ENCODE assay signal across 10 mouse cellular contexts in the genomic region with DNA sequence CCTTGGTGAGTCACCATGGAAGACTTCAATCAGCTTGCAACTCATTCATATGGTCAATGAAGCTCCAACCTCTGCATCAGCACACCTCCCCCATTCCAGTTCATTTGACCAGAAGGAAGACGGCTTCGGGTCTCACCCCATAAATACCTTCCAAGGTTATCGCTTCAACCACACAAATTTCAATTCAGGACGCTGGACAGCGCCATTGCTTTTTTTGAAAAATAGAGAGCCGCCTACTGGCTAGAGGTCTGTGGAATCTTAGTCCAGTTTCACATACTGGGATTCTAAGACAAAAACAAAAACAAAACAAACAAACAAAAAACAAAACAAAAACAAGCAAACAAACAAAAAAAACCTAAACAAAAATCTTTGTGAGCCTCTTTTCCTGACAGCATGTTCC. TPM values are rescaled to one million over a fixed set of nuclear protein-coding genes. Genes with fewer than 3 reads are reported as not detected.
A peak's percentile ranks its signal among the peaks of the same experiment; 100 is the strongest.
DNase-seq lines count a peak whose midpoint lies in the region; ATAC-seq and TF ChIP-seq lines count a peak whose summit lies in the region.
"Had no signal": no experiment of that assay in that cellular context is flagged by ENCODE, and none has a peak within 500 bp of the region (broad histone marks: within the 10 kb centered on the region; RNA-seq: fewer than 3 reads in every experiment).

No protein-coding gene starts in this region.

- H3K4me3 ChIP-seq in heart, embryonic 11.5 days (ENCODE audit: low read depth, low read length): no peak overlapping the region
- H3K4me3 ChIP-seq in midbrain, embryonic 10.5 days: no peak overlapping the region
- no peak overlapping the region for H3K4me3 ChIP-seq in midbrain, embryonic 14.5 days (replicated peaks; ENCODE audit: low read depth, low read length)
- H3K4me3 ChIP-seq: erythroblast, embryonic 14.5 days; lung, embryonic 15.5 days had no signal

- no peak for TF ChIP-seq POLR2A in brain, embryonic 14.5 days (IDR thresholded peaks at IDR 0.05; ENCODE audit: borderline replicate concordance, extremely low read depth, insufficient read depth, insufficient read length, poor library complexity, severe bottlenecking)

- H3K9ac ChIP-seq in heart, embryonic 11.5 days (ENCODE audit: low read depth, low read length): no peak overlapping the region
- H3K9ac ChIP-seq in midbrain, embryonic 14.5 days (replicated peaks; ENCODE audit: low read length): no peak overlapping the region
- H3K9ac ChIP-seq: lung, embryonic 15.5 days had no signal

- H3K9me3 ChIP-seq in heart, embryonic 11.5 days (replicated peaks; ENCODE audit: control insufficient read depth, low read length): no peaks in the 10 kb centered on the region
- no peaks in the 10 kb centered on the region for H3K9me3 ChIP-seq in midbrain, embryonic 10.5 days (replicated peaks)
- no peaks in the 10 kb centered on the region for H3K9me3 ChIP-seq in midbrain, embryonic 14.5 days (ENCODE audit: control insufficient read depth, low read length)
- H3K9me3 ChIP-seq: lung, embryonic 15.5 days had no signal

- intact Hi-C loops in heart, postnatal 10 days (cut with DNase I): loop anchor here (5.0 kb wide), 1 partner anchor 149 kb away; no protein-coding TSS in a partner anchor
- intact Hi-C loops in left cerebral cortex, postnatal 4 days (cut with DNase I): no loop called here

- WGBS in heart, embryonic 11.5 days (ENCODE audit: insufficient replicate concordance): 23% methylated on average over 6 of the region's 6 CpGs
- 32% methylated on average over 6 of the region's 6 CpGs for WGBS in midbrain, embryonic 10.5 days
- WGBS in midbrain, embryonic 14.5 days: 44% methylated on average over 6 of the region's 6 CpGs

- DNase-seq in heart, postnatal 10 days: peak; percentile 9 to 42
- DNase-seq in midbrain, embryonic 10.5 days (ENCODE audit: low spot score): peak; percentile 33
- no peak for DNase-seq in midbrain, embryonic 14.5 days
- DNase-seq in brain, embryonic 14.5 days (ENCODE audit: low read depth): no peak
- peak; percentile 73 for DNase-seq in mesoderm, embryonic 11.5 days (ENCODE audit: low read depth, low spot score)
- DNase-seq in left cerebral cortex, postnatal 4 days: no peak

- no peak for ATAC-seq in heart, embryonic 11.5 days (replicated peaks; ENCODE audit: insufficient number of reproducible peaks, low FRiP score, low TSS enrichment)
- ATAC-seq in midbrain, embryonic 14.5 days (ENCODE audit: low FRiP score, low TSS enrichment): no peak
- ATAC-seq in megakaryocyte-erythroid progenitor cell, adult 5-6 weeks (replicated peaks; ENCODE audit: low FRiP score, low TSS enrichment, poor library complexity, severe bottlenecking): no peak

- H3K4me1 ChIP-seq in heart, embryonic 11.5 days (ENCODE audit: control insufficient read depth, insufficient read depth, low read length): no peaks in the 10 kb centered on the region
- H3K4me1 ChIP-seq in midbrain, embryonic 10.5 days: no peaks in the 10 kb centered on the region
- H3K4me1 ChIP-seq in midbrain, embryonic 14.5 days (ENCODE audit: control insufficient read depth, insufficient read depth, low read length): no peaks in the 10 kb centered on the region
- H3K4me1 ChIP-seq: lung, embryonic 15.5 days had no signal

- TF ChIP-seq CTCF in brain, embryonic 14.5 days (IDR thresholded peaks at IDR 0.05; ENCODE audit: borderline replicate concordance, extremely low read depth, insufficient read depth, insufficient read length): peak; percentile 5; the same call in 1 of the 2 replicates

- no peak overlapping the region for H3K4me2 ChIP-seq in heart, embryonic 11.5 days
- H3K4me2 ChIP-seq in midbrain, embryonic 14.5 days (ENCODE audit: low read length): no peak overlapping the region
- H3K4me2 ChIP-seq: lung, embryonic 15.5 days had no signal

- no peaks in the 10 kb centered on the region for H3K27me3 ChIP-seq in heart, embryonic 11.5 days (ENCODE audit: control insufficient read depth, insufficient read depth, low read length)
- H3K27me3 ChIP-seq in midbrain, embryonic 10.5 days (ENCODE audit: low read depth, poor library complexity, severe bottlenecking): no peaks in the 10 kb centered on the region
- no peaks in the 10 kb centered on the region for H3K27me3 ChIP-seq in midbrain, embryonic 14.5 days (ENCODE audit: control insufficient read depth, insufficient read depth, low read length)
- H3K27me3 ChIP-seq: lung, embryonic 15.5 days had no signal

- no peak overlapping the region for H3K27ac ChIP-seq in heart, embryonic 11.5 days (ENCODE audit: low read depth, low read length)
- H3K27ac ChIP-seq in midbrain, embryonic 10.5 days (replicated peaks): no peak overlapping the region
- no peak overlapping the region for H3K27ac ChIP-seq in midbrain, embryonic 14.5 days (replicated peaks; ENCODE audit: low read depth, low read length)
- H3K27ac ChIP-seq: lung, embryonic 15.5 days had no signal

- H3K36me3 ChIP-seq in heart, embryonic 11.5 days (ENCODE audit: control insufficient read depth, insufficient read depth, low read length): no peaks in the 10 kb centered on the region
- H3K36me3 ChIP-seq in midbrain, embryonic 10.5 days: no peaks in the 10 kb centered on the region
- no peaks in the 10 kb centered on the region for H3K36me3 ChIP-seq in midbrain, embryonic 14.5 days (ENCODE audit: control insufficient read depth, insufficient read depth, low read length)
- H3K36me3 ChIP-seq: lung, embryonic 15.5 days had no signal

RNA-seq across cellular contexts. Expression of a gene that starts 39.2 kb away (rescaled TPM):
- total RNA-seq in heart, postnatal 10 days (2021): not detected
- 0.42 and 1.1 TPM in 2 replicates for polyA plus RNA-seq in heart, embryonic 11.5 days (2014; fragmentation: Nextera tagmentation; extraction: Ambion mirVana)
- polyA plus RNA-seq in midbrain, embryonic 10.5 days (2016; fragmentation: Nextera tagmentation; extraction: Ambion mirVana): 1.8 and 1.9 TPM in 2 replicates
- 10.8 and 12.8 TPM in 2 replicates for polyA plus RNA-seq in midbrain, embryonic 14.5 days (2014; fragmentation: Nextera tagmentation; extraction: Ambion mirVana)
- 2.0 and 3.9 TPM in 2 replicates for polyA plus RNA-seq in brain, embryonic 14.5 days (2012; rRNA removed)
- 10 to 100 TPM; 17.7 to 18.4 TPM for total RNA-seq in left cerebral cortex, postnatal 4 days (2021)
- not detected in 2 replicates for total RNA-seq in megakaryocyte-erythroid progenitor cell, adult 5-6 weeks (2014; fragmentation: Nextera tagmentation)
- total RNA-seq in megakaryocyte-erythroid progenitor cell, adult 5-6 weeks (2017): not detected in 2 replicates
- polyA plus RNA-seq: erythroblast, embryonic 14.5 days had no signal

Comparison
In these comparisons a context has a peak if more than half of its experiments do, and no peak if none do; other contexts are left out.
1. DNase-seq: peak in heart, postnatal 10 days (2 of 2), midbrain, embryonic 10.5 days (single experiment) and mesoderm, embryonic 11.5 days (single experiment); none in midbrain, embryonic 14.5 days (single experiment), brain, embryonic 14.5 days (single experiment) and left cerebral cortex, postnatal 4 days (single experiment).